Mouse (Mus musculus) lung, embryonic 16.5 days (tissue): ENCODE measurements around the gene Fmn2. TPM values are rescaled to one million over a fixed set of nuclear protein-coding genes. Genes with fewer than 3 reads are reported as not detected.

Source experiments
- ATAC-seq: fragments of 200-750 bp; cut with Nextera tagmentation; 2 replicates; pipeline ENCODE4 v1.8.0; 2017; ENCODE audit warnings: low read depth, mild to moderate bottlenecking, moderate library complexity
- H3K27ac ChIP-seq: fragments of 300-500 bp; sonication (generic); 2 replicates; pipeline ENCODE4 v1.5.1; 2014; ENCODE audit warnings: mild to moderate bottlenecking, control low read depth, low read length
- H3K27me3 ChIP-seq: fragments of 300-500 bp; sonication (generic); 2 replicates; pipeline ENCODE4 v1.6.1; 2014; ENCODE audit warnings: low read depth, low read length, mixed read lengths; ENCODE audit not compliant: control insufficient read depth, insufficient read depth
- H3K36me3 ChIP-seq: fragments of 300-500 bp; sonication (generic); 2 replicates; pipeline ENCODE4 v1.6.1; 2014; ENCODE audit warnings: low read length; ENCODE audit not compliant: control insufficient read depth, insufficient read depth
- H3K4me1 ChIP-seq: fragments of 300-500 bp; sonication (generic); replicated peaks from 2 replicates; pipeline ENCODE4 v1.6.1; 2014; ENCODE audit warnings: low read length, mixed read lengths; ENCODE audit not compliant: control insufficient read depth, insufficient read depth
- H3K4me2 ChIP-seq: fragments of 300-500 bp; sonication (generic); 2 replicates; pipeline ENCODE4 v1.6.1; 2014; ENCODE audit warnings: low read depth, low read length, control low read depth
- H3K4me3 ChIP-seq: fragments of 300-500 bp; sonication (generic); 2 replicates; pipeline ENCODE4 v1.5.1; 2014; ENCODE audit warnings: mild to moderate bottlenecking, low read length, control low read depth
- H3K9ac ChIP-seq: fragments of 300-500 bp; sonication (generic); 2 replicates; pipeline ENCODE4 v1.6.1; 2014; ENCODE audit warnings: low read length, control low read depth
- H3K9me3 ChIP-seq: fragments of 300-500 bp; sonication (generic); 2 replicates; pipeline ENCODE4 v1.6.1; 2016; ENCODE audit warnings: low read length; ENCODE audit not compliant: control insufficient read depth
- WGBS: fragments of 180-500 bp; shearing (Covaris S2); extraction: QIAGEN DNeasy Blood & Tissue Kit; methylation state at CpG from one replicate; pipeline ENCODE4 v1.1.7; 2014; 5-methylcytosine and 5-hydroxymethylcytosine counted together
- polyA plus RNA-seq: library from polyadenylated mRNA; unstranded; fragments of >200 nt; fragmentation: Nextera tagmentation; extraction: Ambion mirVana; gene quantifications from 2 replicates; pipeline ENCODE4 v1.2.1, GENCODE M21; 2015

Fmn2 gene
- 0.19 and 0.45 TPM in 2 replicates for polyA plus RNA-seq

DNA sequence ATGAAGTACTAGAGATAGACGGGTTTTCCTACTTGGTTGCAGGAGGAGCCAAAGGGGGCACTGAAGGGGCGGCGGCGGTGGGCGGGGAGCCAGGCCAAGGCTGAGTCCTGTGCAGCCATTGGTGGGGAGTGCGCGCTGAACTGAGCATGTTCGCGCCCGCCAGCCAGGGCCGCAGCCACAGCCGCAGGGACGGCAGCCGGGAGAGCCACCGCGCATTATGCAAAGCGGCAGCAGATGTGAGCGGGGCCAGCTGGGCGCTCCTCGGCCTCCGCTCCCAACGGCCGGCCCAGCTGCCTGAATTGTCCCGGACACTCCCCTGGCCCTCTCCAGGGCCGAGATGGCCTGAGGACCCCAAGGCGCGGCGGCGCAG, at the start of gene Fmn2:
TSS of gene Fmn2 (plus strand) at position 165 of the 370 bp plus-strand sequence.
- H3K9ac ChIP-seq = peak within 1 kb of the TSS; percentile 65
- peaks cover 14% of the 10 kb centered on the region for H3K27me3 ChIP-seq
- ATAC-seq = peak; percentile 96
- no peaks in the 10 kb centered on the region for H3K9me3 ChIP-seq
- H3K4me1 ChIP-seq = peaks cover 14% of the 10 kb centered on the region
- no peak within 1 kb of the TSS for H3K27ac ChIP-seq
- peak within 1 kb of the TSS; percentile 62 for H3K4me3 ChIP-seq
- H3K36me3 ChIP-seq = no peaks in the 10 kb centered on the region
- WGBS = 0% methylated on average over 29 of the region's 29 CpGs
- H3K4me2 ChIP-seq = peak within 1 kb of the TSS; percentile 99

DNA sequence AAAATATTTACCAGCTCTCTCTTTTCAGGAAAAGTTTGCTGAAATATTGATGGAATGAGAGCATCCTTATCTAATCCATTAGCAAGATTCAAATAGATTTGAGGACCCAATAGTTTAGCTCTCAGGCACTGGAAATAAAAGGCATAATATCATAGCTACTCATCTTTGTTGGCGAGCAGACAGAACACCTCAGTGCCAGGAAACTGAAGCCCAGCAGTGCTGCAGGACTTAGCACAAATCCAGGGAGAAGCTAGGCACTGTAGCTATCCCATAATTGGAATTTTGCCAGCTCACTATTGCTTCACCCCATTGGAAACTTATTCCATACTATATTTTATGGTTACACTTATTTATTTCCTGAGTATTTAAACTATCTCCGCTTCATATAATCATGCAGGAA, 46.5 kb upstream of the Fmn2 start:
- no peak overlapping the region for H3K4me2 ChIP-seq
- no peak overlapping the region for H3K27ac ChIP-seq
- no peak for ATAC-seq

DNA sequence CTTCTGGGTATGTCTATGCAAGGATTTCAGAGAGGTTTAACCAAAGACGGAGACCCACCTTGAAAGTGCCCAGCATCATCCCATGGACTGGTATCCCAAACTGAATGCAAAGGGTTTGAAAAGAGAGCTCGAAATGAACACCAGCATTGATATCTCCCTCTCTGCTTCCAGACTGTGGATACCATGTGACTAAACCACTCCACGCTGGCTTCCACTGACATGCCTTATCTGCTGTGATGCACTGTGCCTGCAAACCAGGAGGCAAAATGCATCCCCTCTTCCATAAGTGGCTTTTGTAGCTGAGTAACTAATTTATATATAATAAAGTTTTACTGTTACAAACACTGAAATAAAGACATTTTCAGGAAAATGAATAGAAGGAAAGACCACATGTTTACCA, 36.2 kb upstream of the Fmn2 start:
- no peak overlapping the region for H3K9ac ChIP-seq
- no peak for ATAC-seq
- H3K27me3 ChIP-seq = no peaks in the 10 kb centered on the region
- no peaks in the 10 kb centered on the region for H3K4me1 ChIP-seq
- H3K27ac ChIP-seq = no peak overlapping the region
- no peak overlapping the region for H3K4me2 ChIP-seq
- 74% methylated on average over 3 of the region's 3 CpGs for WGBS
- H3K36me3 ChIP-seq = no peaks in the 10 kb centered on the region
- H3K4me3 ChIP-seq = no peak overlapping the region
- H3K9me3 ChIP-seq = no peaks in the 10 kb centered on the region

More for the DNA sequence above, 46.5 kb upstream of the Fmn2 start:
- Histone ChIP-seq H3K9ac (no peak overlapping the region), H3K36me3 (no peaks in the 10 kb centered on the region), H3K9me3 (no peaks in the 10 kb centered on the region), H3K27me3 (no peaks in the 10 kb centered on the region), H3K4me3 (no peak overlapping the region), H3K4me1 (no peaks in the 10 kb centered on the region)
- 78% methylated on average over 2 of the region's 2 CpGs for WGBS

DNA sequence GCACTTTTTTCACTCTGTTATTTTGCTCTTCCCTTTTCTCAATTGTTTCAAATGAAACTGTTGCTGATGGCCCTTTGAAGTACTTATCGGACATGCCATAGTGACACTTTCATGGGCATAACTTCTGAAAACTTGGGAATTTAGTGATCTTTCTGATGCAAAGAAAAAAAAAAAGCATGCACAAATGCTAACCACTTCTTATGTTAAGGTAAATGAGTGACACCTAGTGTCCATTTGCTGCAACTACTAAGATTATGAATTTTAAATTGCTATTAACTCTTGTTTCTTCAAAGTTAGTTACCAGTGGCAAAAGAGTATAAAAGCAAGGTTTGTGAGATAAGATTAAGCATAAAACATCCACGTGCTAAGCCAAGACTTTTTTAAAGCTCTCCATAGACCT, 35.4 kb upstream of the Fmn2 start:
- no peaks in the 10 kb centered on the region for H3K4me1 ChIP-seq
- WGBS = 25% methylated on average over 2 of the region's 2 CpGs
- no peak overlapping the region for H3K9ac ChIP-seq
- no peak for ATAC-seq
- H3K27ac ChIP-seq = no peak overlapping the region
- no peaks in the 10 kb centered on the region for H3K9me3 ChIP-seq
- H3K36me3 ChIP-seq = no peaks in the 10 kb centered on the region
- H3K4me3 ChIP-seq = no peak overlapping the region
- H3K4me2 ChIP-seq = no peak overlapping the region
- H3K27me3 ChIP-seq = no peaks in the 10 kb centered on the region

DNA sequence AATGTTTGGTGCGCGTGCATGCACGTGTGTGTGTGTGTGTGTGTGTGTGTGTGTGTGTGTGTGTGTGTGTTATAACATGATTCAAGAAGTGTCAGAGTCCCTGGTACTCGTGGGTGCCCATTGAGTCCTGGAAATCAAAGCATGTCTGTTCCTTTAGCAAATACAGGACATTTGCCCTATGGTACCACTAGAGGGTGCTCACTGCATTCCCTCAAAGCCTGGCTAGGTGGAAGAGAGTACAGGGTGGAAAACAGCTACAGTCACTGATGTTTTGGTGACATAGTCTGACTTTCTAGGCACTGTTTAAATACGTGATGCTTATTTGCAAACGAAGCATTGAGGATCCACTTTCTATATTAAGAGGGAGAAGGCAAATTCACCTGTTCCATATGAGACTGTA, 31.9 kb upstream of the Fmn2 start:
- H3K27ac ChIP-seq = no peak overlapping the region
- no peaks in the 10 kb centered on the region for H3K4me1 ChIP-seq
- WGBS = 2% methylated on average over 6 of the region's 6 CpGs
- H3K36me3 ChIP-seq = no peaks in the 10 kb centered on the region
- H3K9ac ChIP-seq = no peak overlapping the region
- H3K27me3 ChIP-seq = no peaks in the 10 kb centered on the region
- H3K9me3 ChIP-seq = no peaks in the 10 kb centered on the region
- peak; percentile 62; the same call in 1 of the 2 replicates for ATAC-seq
- no peak overlapping the region for H3K4me3 ChIP-seq
- H3K4me2 ChIP-seq = no peak overlapping the region

DNA sequence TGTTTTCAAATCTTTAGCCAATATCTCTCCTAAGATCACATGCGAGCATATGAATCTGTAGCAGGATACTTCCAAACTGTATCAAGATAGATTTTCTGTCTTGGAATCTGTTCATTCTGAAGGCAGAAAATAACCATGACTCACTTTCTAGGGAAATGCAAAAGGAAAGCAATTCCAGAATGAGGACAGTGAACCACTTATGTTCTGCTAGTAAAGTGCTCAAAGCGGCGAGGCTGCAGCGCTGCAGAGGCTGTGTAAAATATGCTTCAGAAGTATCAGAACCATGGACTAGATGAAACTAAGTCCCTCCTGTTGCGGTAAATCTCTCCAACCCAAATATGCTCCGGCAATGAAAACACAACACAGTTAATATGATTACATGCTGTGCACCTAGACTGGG, 19.1 kb upstream of the Fmn2 start:
- Histone ChIP-seq H3K9me3 (no peaks in the 10 kb centered on the region), H3K4me2 (no peak overlapping the region), H3K9ac (no peak overlapping the region), H3K27ac (no peak overlapping the region), H3K4me3 (no peak overlapping the region), H3K36me3 (no peaks in the 10 kb centered on the region), H3K4me1 (no peaks in the 10 kb centered on the region), H3K27me3 (no peaks in the 10 kb centered on the region)
- no peak for ATAC-seq
- 87% methylated on average over 6 of the region's 6 CpGs for WGBS

DNA sequence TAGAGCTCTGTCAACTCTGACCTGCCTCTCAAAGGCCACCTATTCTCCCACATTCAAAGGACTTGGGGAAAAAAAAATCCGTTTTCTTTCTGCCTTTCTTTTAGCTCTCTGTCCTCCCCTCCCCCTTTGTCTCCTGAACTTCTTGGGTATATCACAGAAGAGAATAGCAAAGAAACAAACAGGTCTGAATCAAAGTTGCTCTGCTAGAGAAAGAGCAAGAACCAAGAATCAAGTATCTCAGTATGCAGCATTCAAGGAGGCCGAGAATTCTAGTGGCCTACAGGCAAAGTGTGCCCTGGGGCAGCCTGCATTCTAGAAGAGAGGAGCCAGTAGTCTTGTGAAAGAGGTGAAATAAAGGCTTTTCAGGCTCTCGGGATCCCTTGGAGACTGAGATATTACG, 1.6 kb upstream of the Fmn2 start:
- 38% methylated on average over 4 of the region's 4 CpGs for WGBS

DNA sequence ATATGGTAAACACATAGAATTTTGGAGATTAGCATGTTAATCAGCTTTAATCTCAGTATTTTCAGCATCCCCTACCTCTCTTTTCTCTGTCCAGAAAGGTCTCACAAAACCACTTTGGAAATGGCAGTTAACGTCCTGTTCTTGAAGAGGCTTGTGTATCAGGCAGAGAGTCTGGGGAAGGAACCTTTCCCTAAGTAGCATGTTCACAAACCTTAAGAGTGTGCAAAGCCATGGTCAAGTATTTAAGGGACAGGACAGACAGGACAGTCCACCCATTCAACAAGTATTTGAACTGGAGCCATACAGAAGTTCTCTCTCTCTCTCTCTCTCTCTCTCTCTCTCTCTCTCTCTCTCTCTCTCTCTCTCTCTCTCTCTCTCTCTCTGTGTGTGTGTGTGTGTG, 614 bp upstream of the Fmn2 start:
- no peaks in the 10 kb centered on the region for H3K9me3 ChIP-seq
- no peak for ATAC-seq
- H3K9ac ChIP-seq = no peak overlapping the region
- peaks cover 14% of the 10 kb centered on the region for H3K27me3 ChIP-seq
- 18% methylated on average over 1 of the region's 1 CpGs for WGBS
- H3K4me3 ChIP-seq = no peak overlapping the region
- H3K27ac ChIP-seq = no peak overlapping the region
- H3K36me3 ChIP-seq = no peaks in the 10 kb centered on the region
- H3K4me2 ChIP-seq = no peak overlapping the region; the same call in 1 of the 2 replicates
- H3K4me1 ChIP-seq = peaks cover 14% of the 10 kb centered on the region

More for the DNA sequence above, 1.6 kb upstream of the Fmn2 start:
- peaks cover 14% of the 10 kb centered on the region for H3K27me3 ChIP-seq
- no peak overlapping the region for H3K27ac ChIP-seq
- no peaks in the 10 kb centered on the region for H3K36me3 ChIP-seq
- no peak overlapping the region for H3K4me3 ChIP-seq
- H3K9ac ChIP-seq = no peak overlapping the region
- no peak for ATAC-seq
- no peak overlapping the region for H3K4me2 ChIP-seq
- H3K9me3 ChIP-seq = no peaks in the 10 kb centered on the region
- H3K4me1 ChIP-seq = peaks cover 14% of the 10 kb centered on the region

DNA sequence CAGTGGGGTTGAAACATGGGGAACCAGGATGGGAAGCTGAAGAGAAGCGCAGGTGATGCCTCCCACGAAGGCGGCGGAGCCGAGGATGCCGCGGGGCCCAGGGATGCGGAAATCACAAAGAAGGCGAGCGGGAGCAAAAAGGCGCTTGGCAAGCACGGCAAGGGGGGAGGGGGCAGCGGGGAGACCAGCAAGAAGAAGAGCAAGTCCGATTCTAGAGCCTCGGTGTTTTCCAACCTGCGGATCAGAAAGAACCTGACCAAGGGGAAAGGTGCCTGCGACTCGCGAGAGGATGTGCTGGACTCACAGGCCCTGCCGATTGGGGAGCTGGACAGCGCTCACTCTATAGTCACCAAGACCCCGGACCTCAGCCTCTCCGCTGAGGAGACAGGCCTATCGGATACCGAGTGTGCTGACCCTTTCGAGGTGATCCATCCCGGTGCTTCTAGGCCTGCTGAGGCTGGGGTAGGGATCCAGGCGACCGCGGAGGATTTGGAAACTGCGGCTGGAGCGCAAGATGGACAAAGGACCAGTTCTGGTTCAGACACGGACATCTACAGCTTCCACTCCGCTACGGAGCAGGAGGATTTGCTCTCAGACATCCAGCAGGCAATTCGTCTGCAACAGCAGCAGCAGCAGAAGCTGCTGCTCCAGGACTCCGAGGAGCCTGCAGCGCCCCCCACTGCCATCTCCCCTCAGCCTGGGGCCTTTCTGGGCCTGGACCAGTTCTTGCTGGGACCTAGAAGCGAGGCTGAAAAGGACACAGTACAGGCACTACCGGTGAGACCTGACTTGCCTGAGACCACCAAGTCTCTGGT, 613 bp downstream of the Fmn2 start:
- under 1% methylated on average over 40 of the region's 40 CpGs for WGBS
- H3K27ac ChIP-seq = no peak overlapping the region
- no peaks in the 10 kb centered on the region for H3K36me3 ChIP-seq
- H3K4me3 ChIP-seq = peak overlapping the region; percentile 62
- H3K9me3 ChIP-seq = no peaks in the 10 kb centered on the region
- peaks cover 14% of the 10 kb centered on the region for H3K27me3 ChIP-seq
- H3K9ac ChIP-seq = peak overlapping the region; percentile 65
- ATAC-seq = peak; percentile 62
- peaks cover 14% of the 10 kb centered on the region for H3K4me1 ChIP-seq
- peak overlapping the region; percentile 99 for H3K4me2 ChIP-seq
